Mouse (Mus musculus): ENCODE data around the gene Gm4981.

GRCm38 (mm10) chr10:58206639-58207404 is 29.7 kb downstream of the Gm4981 start:
- no peak for TF ChIP-seq CTCF (IDR thresholded peaks at IDR 0.05; ENCODE audit: extremely low read depth, insufficient read depth, insufficient read length, insufficient replicate concordance)
- TF ChIP-seq POLR2A (IDR thresholded peaks at IDR 0.05; ENCODE audit: low read depth, low read length) = no peak
